Mouse (Mus musculus) stomach, postnatal 0 days (tissue): ENCODE data around the gene Olfr104-ps. TPM values are rescaled to one million over a fixed set of nuclear protein-coding genes. Genes with fewer than 3 reads are reported as not detected.

Experiments used
- ATAC-seq: fragments of 200-750 bp; cut with Nextera tagmentation; 2 replicates; pipeline ENCODE4 v1.8.0; 2017; ENCODE audit not compliant: low FRiP score, low TSS enrichment
- DNase-seq: peaks from one replicate; pipeline ENCODE4 v3.0.0-alpha.2; 2016; ENCODE audit warnings: low spot score
- H3K27ac ChIP-seq: fragments of 300-500 bp; sonication (generic); replicated peaks from 2 replicates; pipeline ENCODE4 v1.5.1; 2014; ENCODE audit warnings: mild to moderate bottlenecking, control low read depth
- H3K27me3 ChIP-seq: fragments of 300-500 bp; sonication (generic); 2 replicates; pipeline ENCODE4 v1.6.1; 2014; ENCODE audit warnings: low read length; ENCODE audit not compliant: control insufficient read depth, insufficient read depth
- H3K36me3 ChIP-seq: fragments of 300-500 bp; sonication (generic); 2 replicates; pipeline ENCODE4 v1.6.1; 2014; ENCODE audit warnings: low read length, mixed read lengths; ENCODE audit not compliant: control insufficient read depth, insufficient read depth
- H3K4me1 ChIP-seq: fragments of 300-500 bp; sonication (generic); replicated peaks from 2 replicates; pipeline ENCODE4 v1.6.1; 2014; ENCODE audit warnings: antibody characterized with exemption; ENCODE audit not compliant: control insufficient read depth, insufficient read depth
- H3K4me2 ChIP-seq: fragments of 300-500 bp; sonication (generic); replicated peaks from 2 replicates; pipeline ENCODE4 v1.6.1; 2014; ENCODE audit warnings: low read depth, mild to moderate bottlenecking, control low read depth, moderate library complexity
- H3K4me3 ChIP-seq: fragments of 300-500 bp; sonication (generic); 2 replicates; pipeline ENCODE4 v1.5.1; 2014; ENCODE audit warnings: low read depth, low read length, control low read depth
- H3K9ac ChIP-seq: fragments of 300-500 bp; sonication (generic); 2 replicates; pipeline ENCODE4 v1.6.1; 2014; ENCODE audit warnings: mild to moderate bottlenecking, low read length, control low read depth, mixed read lengths
- H3K9me3 ChIP-seq: fragments of 300-500 bp; sonication (generic); 2 replicates; pipeline ENCODE4 v1.6.1; 2016; ENCODE audit warnings: low read length; ENCODE audit not compliant: control insufficient read depth
- CTCF ChIP-seq: IDR thresholded peaks from 2 replicates; pipeline ENCODE4 v1.5.1; 2016; ENCODE audit warnings: antibody characterized with exemption, low read depth, mild to moderate bottlenecking, moderate library complexity
- EP300 ChIP-seq: optimal IDR thresholded peaks from 2 replicates; pipeline ENCODE3; 2016; ENCODE audit warnings: antibody characterized with exemption
- WGBS: fragments of 180-500 bp; shearing (Covaris S2); extraction: QIAGEN DNeasy Blood & Tissue Kit; methylation state at CpG from one replicate; pipeline ENCODE4 v1.1.7; 2014; 5-methylcytosine and 5-hydroxymethylcytosine counted together
- polyA plus RNA-seq: library from polyadenylated mRNA; unstranded; fragments of >200 nt; fragmentation: Nextera tagmentation; extraction: Ambion mirVana; gene quantifications from 2 replicates; pipeline ENCODE4 v1.2.1, GENCODE M21; 2015

The Olfr104-ps gene
- not detected in 2 replicates for polyA plus RNA-seq

- Histone ChIP-seq H3K27me3 (no peaks in the 10 kb centered on the region), H3K9ac (no peak within 1 kb of the TSS), H3K27ac (no peak within 1 kb of the TSS), H3K36me3 (no peaks in the 10 kb centered on the region), H3K4me3 (no peak within 1 kb of the TSS), H3K4me2 (no peak within 1 kb of the TSS), H3K9me3 (no peaks in the 10 kb centered on the region), H3K4me1 (no peaks in the 10 kb centered on the region)
- TF ChIP-seq EP300, result no peak
- no peak for TF ChIP-seq CTCF
- DNase-seq (no peak), ATAC-seq (no peak)
Observed at GRCm38 (mm10) chr17:37359282-37359681, at the start of gene Olfr104-ps. Gene Olfr104-ps (plus strand): TSS chr17:37359582.

- Histone ChIP-seq H3K27me3 (no peaks in the 10 kb centered on the region), H3K36me3 (no peaks in the 10 kb centered on the region), H3K27ac (no peak overlapping the region), H3K9me3 (no peaks in the 10 kb centered on the region), H3K4me3 (no peak overlapping the region), H3K4me1 (no peaks in the 10 kb centered on the region), H3K9ac (no peak overlapping the region), H3K4me2 (no peak overlapping the region)
- DNase-seq (no peak), ATAC-seq (no peak)
- 34% methylated on average over 2 of the region's 2 CpGs for WGBS
- TF ChIP-seq CTCF (no peak), EP300 (no peak)
Observed at GRCm38 (mm10) chr17:37310146-37310699, 49.2 kb upstream of the Olfr104-ps start.

GRCm38 (mm10) chr17:37316954-37317353 lies 42.4 kb upstream of the Olfr104-ps start, which contains the start of gene Olfr102:
Gene Olfr102 (minus strand): TSS chr17:37317054.
- H3K27me3 ChIP-seq, result no peaks in the 10 kb centered on the region
- no peaks in the 10 kb centered on the region for H3K36me3 ChIP-seq
- no peaks in the 10 kb centered on the region for H3K9me3 ChIP-seq
- no peaks in the 10 kb centered on the region for H3K4me1 ChIP-seq
- DNase-seq, result no peak
- TF ChIP-seq EP300 (no peak), CTCF (no peak)
- no peak for ATAC-seq
- H3K9ac ChIP-seq, result no peak within 1 kb of the TSS
- no peak within 1 kb of the TSS for H3K4me2 ChIP-seq
- H3K4me3 ChIP-seq, result no peak within 1 kb of the TSS
- H3K27ac ChIP-seq, result no peak within 1 kb of the TSS

GRCm38 (mm10) chr17:37339598-37339997 lies 19.8 kb upstream of the Olfr104-ps start, which contains the start of gene Olfr103:
Gene Olfr103 (minus strand): TSS chr17:37339698.
- DNase-seq (no peak), ATAC-seq (no peak)
- no peaks in the 10 kb centered on the region for H3K36me3 ChIP-seq
- H3K4me3 ChIP-seq, result no peak within 1 kb of the TSS
- no peaks in the 10 kb centered on the region for H3K4me1 ChIP-seq
- TF ChIP-seq EP300 (no peak), CTCF (no peak)
- no peak within 1 kb of the TSS for H3K27ac ChIP-seq
- no peaks in the 10 kb centered on the region for H3K27me3 ChIP-seq
- H3K9ac ChIP-seq, result no peak within 1 kb of the TSS
- H3K4me2 ChIP-seq, result no peak within 1 kb of the TSS
- no peaks in the 10 kb centered on the region for H3K9me3 ChIP-seq
- 77% methylated on average over 2 of the region's 2 CpGs for WGBS

- H3K27me3 ChIP-seq, result no peaks in the 10 kb centered on the region
- H3K27ac ChIP-seq, result no peak within 1 kb of the TSS
- no peak for ATAC-seq
Observed at GRCm38 (mm10) chr17:37378733-37379132, 19.4 kb downstream of the Olfr104-ps start, which contains the start of gene Olfr105-ps. Gene Olfr105-ps (plus strand): TSS chr17:37379033.

GRCm38 (mm10) chr17:37390093-37390492 lies 30.7 kb downstream of the Olfr104-ps start, which contains the start of gene Olfr106-ps:
Gene Olfr106-ps (plus strand): TSS chr17:37390393.
- no peak within 1 kb of the TSS for H3K9ac ChIP-seq
- no peaks in the 10 kb centered on the region for H3K36me3 ChIP-seq
- no peak for TF ChIP-seq CTCF
- no peak for TF ChIP-seq EP300
- H3K4me1 ChIP-seq, result no peaks in the 10 kb centered on the region
- H3K4me2 ChIP-seq, result no peak within 1 kb of the TSS
- H3K9me3 ChIP-seq, result no peaks in the 10 kb centered on the region
- no peak within 1 kb of the TSS for H3K4me3 ChIP-seq
- no peaks in the 10 kb centered on the region for H3K27me3 ChIP-seq
- 64% methylated on average over 1 of the region's 1 CpGs for WGBS
- DNase-seq (no peak), ATAC-seq (no peak)
- no peak within 1 kb of the TSS for H3K27ac ChIP-seq

More at GRCm38 (mm10) chr17:37378733-37379132, 19.4 kb downstream of the Olfr104-ps start, which contains the start of gene Olfr105-ps:
- no peaks in the 10 kb centered on the region for H3K9me3 ChIP-seq
- TF ChIP-seq CTCF, result no peak
- no peak for TF ChIP-seq EP300
- H3K4me3 ChIP-seq, result no peak within 1 kb of the TSS
- no peak within 1 kb of the TSS for H3K4me2 ChIP-seq
- H3K9ac ChIP-seq, result no peak within 1 kb of the TSS
- no peak for DNase-seq
- no peaks in the 10 kb centered on the region for H3K4me1 ChIP-seq
- no peaks in the 10 kb centered on the region for H3K36me3 ChIP-seq
